Mouse (Mus musculus): ENCODE measurements around the gene Rce1. TPM values are rescaled to one million over a fixed set of nuclear protein-coding genes. Genes with fewer than 3 reads are reported as not detected.

The Rce1 gene
- total RNA-seq, 2 experiments from 2014 or later, result 21.4 to 24.2 TPM

DNA sequence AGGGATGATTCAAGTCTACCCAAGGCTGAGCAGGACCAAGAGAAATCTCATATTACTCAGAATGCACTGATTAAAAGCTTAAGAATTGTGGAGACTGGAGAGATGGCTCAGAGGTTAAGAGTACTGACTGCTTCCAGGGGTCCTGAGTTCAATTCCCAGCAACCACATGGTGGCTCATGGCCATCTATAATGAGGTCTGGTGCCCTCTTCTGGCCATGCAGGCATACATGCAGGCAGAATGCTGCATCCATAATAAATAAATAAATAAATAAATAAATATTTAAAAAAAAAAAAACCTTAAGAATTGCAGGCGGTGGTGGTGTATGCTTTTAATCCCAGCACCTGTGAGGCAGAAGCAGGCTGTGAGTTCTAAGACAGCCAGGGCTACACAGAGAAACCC lies 52.2 kb downstream of the Rce1 start:
- DNase-seq (ENCODE audit: extremely low spot score in 1 of 2, low spot score in 1 of 2), result no peak

Small RNA genes lying within 50 kb of the gene (microRNA-seq; reads per million reads assigned to microRNA genes)
- 7.5 to 8.4 reads per million in 2 experiments for gene Mir6986

Other genes starting within 250 kb of the Rce1 start
- 10 to 100 TPM; 70.6 to 85.0 TPM for gene Kdm2a, start 227.4 kb downstream of the Rce1 start, total RNA-seq (2021)
- 1 to 10 TPM in 1 of 2 experiments, under 1 TPM in 1; 0.87 to 1.2 TPM for gene Rhod, start 186.2 kb downstream of the Rce1 start, total RNA-seq (2021)
- gene Syt12, start 148.2 kb downstream of the Rce1 start, total RNA-seq (2021), result 10 to 100 TPM; 29.5 to 31.8 TPM
- gene 2010003K11Rik, start 127.1 kb downstream of the Rce1 start, total RNA-seq (2021), result not detected
- 10 to 100 TPM; 66.6 to 70.6 TPM for gene Pcx, start 115.2 kb downstream of the Rce1 start, total RNA-seq (2021)
- 10 to 100 TPM; 40.9 to 41.6 TPM for gene Lrfn4, start 10.0 kb downstream of the Rce1 start, total RNA-seq (2021)
- gene Gm960, start 73.0 kb upstream of the Rce1 start, total RNA-seq (2021), result 1 to 10 TPM; 1.1 to 2.5 TPM
- gene Sptbn2, start 85.5 kb upstream of the Rce1 start, total RNA-seq (2021), result 100 to 1,000 TPM; 615 to 659 TPM
- 10 to 100 TPM; 18.2 to 18.8 TPM for gene Rbm4b, start 130.9 kb upstream of the Rce1 start, total RNA-seq (2021)
- gene Rbm4, start 168.3 kb upstream of the Rce1 start, total RNA-seq (2021), result 10 to 100 TPM; 81.1 to 82.0 TPM
- 10 to 100 TPM; 21.2 to 28.3 TPM for gene Gm21992, start 186.0 kb upstream of the Rce1 start, total RNA-seq (2021)
- 10 to 100 TPM; 53.0 to 53.9 TPM for gene Rbm14, start 186.0 kb upstream of the Rce1 start, total RNA-seq (2021)
- 10 to 100 TPM; 30.6 to 37.8 TPM for gene Ccs, start 213.7 kb upstream of the Rce1 start, total RNA-seq (2021)
- gene Ccdc87, start 213.7 kb upstream of the Rce1 start, total RNA-seq (2021), result 1 to 10 TPM; 1.8 to 2.2 TPM
- gene Ctsf, start 229.5 kb upstream of the Rce1 start, total RNA-seq (2021), result 100 to 1,000 TPM; 113 to 118 TPM